Mouse (Mus musculus): ENCODE results near the gene Irgm1. TPM values are rescaled to one million over a fixed set of nuclear protein-coding genes. Genes with fewer than 3 reads are reported as not detected.

Irgm1 gene
- polyA plus RNA-seq, 1 experiment from 2014 or later, result 61.0 TPM

Other genes with a start within 250 kb of the Irgm1 start
- 988 and 1,015 TPM in 2 replicates for gene Rack1, start 71.4 kb downstream of the Irgm1 start, polyA plus RNA-seq (2015; fragmentation: Nextera tagmentation; extraction: Ambion mirVana)
- gene Trim41, start 54.3 kb downstream of the Irgm1 start, polyA plus RNA-seq (2015; fragmentation: Nextera tagmentation; extraction: Ambion mirVana), result 3.5 and 5.5 TPM in 2 replicates
- gene Trim7, start 45.5 kb downstream of the Irgm1 start, polyA plus RNA-seq (2015; fragmentation: Nextera tagmentation; extraction: Ambion mirVana), result 1.1 and 2.1 TPM in 2 replicates
- gene Gm12184, start 45.0 kb downstream of the Irgm1 start, polyA plus RNA-seq (2015; fragmentation: Nextera tagmentation; extraction: Ambion mirVana), result 7.6 and 8.8 TPM in 2 replicates
- 0.29 and 0.46 TPM in 2 replicates for gene Gm5431, start 30.5 kb upstream of the Irgm1 start, polyA plus RNA-seq (2015; fragmentation: Nextera tagmentation; extraction: Ambion mirVana)
- gene Psme2b, start 74.5 kb upstream of the Irgm1 start, polyA plus RNA-seq (2015; fragmentation: Nextera tagmentation; extraction: Ambion mirVana), result 6.3 and 9.0 TPM in 2 replicates
- 0.25 and 0.36 TPM in 2 replicates for gene Olfr56, start 107.2 kb upstream of the Irgm1 start, polyA plus RNA-seq (2015; fragmentation: Nextera tagmentation; extraction: Ambion mirVana)
- 1.8 and 2.1 TPM in 2 replicates for gene 9930111J21Rik1, start 107.7 kb upstream of the Irgm1 start, polyA plus RNA-seq (2015; fragmentation: Nextera tagmentation; extraction: Ambion mirVana)
- gene Gm12185, start 120.5 kb upstream of the Irgm1 start, polyA plus RNA-seq (2015; fragmentation: Nextera tagmentation; extraction: Ambion mirVana), result 0.93 and 1.2 TPM in 2 replicates
- gene Tgtp1, start 122.5 kb upstream of the Irgm1 start, polyA plus RNA-seq (2015; fragmentation: Nextera tagmentation; extraction: Ambion mirVana), result 59.3 and 61.7 TPM in 2 replicates
- gene 9930111J21Rik2, start 179.6 kb upstream of the Irgm1 start, polyA plus RNA-seq (2015; fragmentation: Nextera tagmentation; extraction: Ambion mirVana), result 1.1 and 1.5 TPM in 2 replicates
- gene Tgtp2, start 192.5 kb upstream of the Irgm1 start, polyA plus RNA-seq (2015; fragmentation: Nextera tagmentation; extraction: Ambion mirVana), result 58.7 and 59.3 TPM in 2 replicates
- 87.1 and 88.7 TPM in 2 replicates for gene Ifi47, start 204.9 kb upstream of the Irgm1 start, polyA plus RNA-seq (2015; fragmentation: Nextera tagmentation; extraction: Ambion mirVana)
- gene Olfr1396, start 243.2 kb upstream of the Irgm1 start, polyA plus RNA-seq (2015; fragmentation: Nextera tagmentation; extraction: Ambion mirVana), result 0.10 and 0.16 TPM in 2 replicates